Mouse (Mus musculus): ENCODE data around the gene Padi2.
A peak's percentile ranks its signal among the peaks of the same experiment; 100 is the strongest.

Padi2 gene

GRCm38 (mm10) chr4:140986711-140987395 is 80.7 kb downstream of the Padi2 start, which contains the start of gene Atp13a2:
Gene Atp13a2 (plus strand): TSS chr4:140986873.
- peak; percentile 96 for DNase-seq (ENCODE audit: low spot score)

GRCm38 (mm10) chr4:140987476-140987875 is 81.3 kb downstream of the Padi2 start:
- DNase-seq (ENCODE audit: low spot score) = peak; percentile 43

- peak; percentile 48 for DNase-seq (ENCODE audit: low spot score)
Observed at GRCm38 (mm10) chr4:140988706-140989290, 82.7 kb downstream of the Padi2 start.

- DNase-seq (ENCODE audit: low spot score) = peak; percentile 39
Observed at GRCm38 (mm10) chr4:140989447-140989846, 83.3 kb downstream of the Padi2 start.

- no peak for DNase-seq (ENCODE audit: low spot score)
Observed at GRCm38 (mm10) chr4:140992215-140992614, 86.1 kb downstream of the Padi2 start.

- DNase-seq (ENCODE audit: low spot score) = peak; percentile 71
Observed at GRCm38 (mm10) chr4:140993846-140994245, 87.7 kb downstream of the Padi2 start.

GRCm38 (mm10) chr4:140995811-140996210 is 89.7 kb downstream of the Padi2 start:
- no peak for DNase-seq (ENCODE audit: low spot score)

- DNase-seq (ENCODE audit: low spot score) = no peak
Observed at GRCm38 (mm10) chr4:140996812-140997211, 90.7 kb downstream of the Padi2 start.
